Mouse (Mus musculus) ES-E14 (cell line): ENCODE data around the gene Selenop.

Source experiments
- CHD2 ChIP-seq: IDR thresholded peaks from 2 replicates; pipeline ENCODE4 v1.6.1; 2014; ENCODE audit warnings: mild to moderate bottlenecking, low read depth, low read length, inconsistent platforms
- HCFC1 ChIP-seq: IDR thresholded peaks from 2 replicates; pipeline ENCODE4 v1.6.1; 2012; ENCODE audit warnings: low read length, inconsistent platforms, borderline replicate concordance; ENCODE audit not compliant: insufficient read depth
- MAFK ChIP-seq: IDR thresholded peaks from 2 replicates; pipeline ENCODE4 v1.6.1; 2014; ENCODE audit warnings: mild to moderate bottlenecking, low read depth, low read length, inconsistent platforms; ENCODE audit not compliant: insufficient read depth
- ZC3H11A ChIP-seq: IDR thresholded peaks from 2 replicates; pipeline ENCODE4 v1.6.1; 2012; ENCODE audit warnings: low read depth, mild to moderate bottlenecking, inconsistent platforms, low read length, borderline replicate concordance

DNA sequence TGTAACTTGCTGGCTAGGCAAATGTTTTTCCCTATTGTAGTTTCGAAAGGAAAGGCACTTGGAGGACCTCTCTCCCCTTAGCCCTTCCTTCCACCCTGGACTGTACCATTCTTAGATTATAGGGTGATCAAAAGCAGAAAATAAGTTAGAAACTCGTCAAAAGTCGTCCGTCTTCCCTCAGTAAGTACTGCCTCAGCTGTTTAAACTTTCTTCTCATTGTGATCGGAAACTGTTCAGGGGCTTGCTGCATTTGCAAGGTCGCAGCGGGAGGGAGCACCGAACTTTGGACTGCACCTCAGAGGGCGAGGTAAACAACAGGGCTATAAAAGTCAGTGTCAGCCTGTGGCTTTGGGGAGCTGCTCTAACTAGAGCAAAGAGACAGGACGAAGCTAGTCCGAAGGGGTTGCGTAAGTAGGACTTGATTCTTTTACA, 2.3 kb downstream of the Selenop start:
- no peak for TF ChIP-seq ZC3H11A
- no peak for TF ChIP-seq MAFK
- TF ChIP-seq CHD2 = no peak
- no peak for TF ChIP-seq HCFC1
